Mouse (Mus musculus) intestine, postnatal 0 days (tissue): ENCODE data around the gene Idnk. TPM values are rescaled to one million over a fixed set of nuclear protein-coding genes. Genes with fewer than 3 reads are reported as not detected.
A peak's percentile ranks its signal among the peaks of the same experiment; 100 is the strongest.

Source experiments
- ATAC-seq: fragments of 200-750 bp; cut with Nextera tagmentation; 2 replicates; pipeline ENCODE4 v1.8.0; 2017; ENCODE audit warnings: mild to moderate bottlenecking, moderate TSS enrichment, moderate library complexity
- H3K27ac ChIP-seq: fragments of 300-500 bp; sonication (generic); 2 replicates; pipeline ENCODE4 v1.5.1; 2014; ENCODE audit warnings: mild to moderate bottlenecking, low read depth, low read length, moderate library complexity
- H3K27me3 ChIP-seq: fragments of 300-500 bp; sonication (generic); replicated peaks from 2 replicates; pipeline ENCODE4 v1.6.1; 2014; ENCODE audit warnings: low read length, mixed read lengths; ENCODE audit not compliant: control insufficient read depth, insufficient read depth
- H3K36me3 ChIP-seq: fragments of 300-500 bp; sonication (generic); 2 replicates; pipeline ENCODE4 v1.6.1; 2014; ENCODE audit warnings: mild to moderate bottlenecking, moderate library complexity; ENCODE audit not compliant: control insufficient read depth, insufficient read depth
- H3K4me1 ChIP-seq: fragments of 300-500 bp; sonication (generic); replicated peaks from 2 replicates; pipeline ENCODE4 v1.6.1; 2014; ENCODE audit warnings: antibody characterized with exemption, low read length, mixed read lengths; ENCODE audit not compliant: control insufficient read depth, insufficient read depth
- H3K4me2 ChIP-seq: fragments of 300-500 bp; sonication (generic); replicated peaks from 2 replicates; pipeline ENCODE4 v1.6.1; 2014; ENCODE audit warnings: low read depth, mild to moderate bottlenecking, moderate library complexity
- H3K4me3 ChIP-seq: fragments of 300-500 bp; sonication (generic); 2 replicates; pipeline ENCODE4 v1.5.1; 2014; ENCODE audit warnings: low read depth, low read length
- H3K9ac ChIP-seq: fragments of 300-500 bp; sonication (generic); 2 replicates; pipeline ENCODE4 v1.6.1; 2014; ENCODE audit warnings: mild to moderate bottlenecking, low read depth, low read length
- H3K9me3 ChIP-seq: fragments of 300-500 bp; sonication (generic); 2 replicates; pipeline ENCODE4 v1.6.1; 2016; ENCODE audit warnings: mixed run types; ENCODE audit not compliant: control insufficient read depth
- CTCF ChIP-seq: sonication (generic); IDR thresholded peaks from 2 replicates; pipeline ENCODE4 v1.5.1; 2016; ENCODE audit warnings: low read depth, mild to moderate bottlenecking, control low read depth, antibody characterized with exemption, moderate library complexity
- WGBS: fragments of 180-500 bp; shearing (Covaris S2); extraction: QIAGEN DNeasy Blood & Tissue Kit; methylation state at CpG from one replicate; pipeline ENCODE4 v1.1.7; 2014; 5-methylcytosine and 5-hydroxymethylcytosine counted together
- polyA plus RNA-seq: library from polyadenylated mRNA; unstranded; fragments of >200 nt; fragmentation: Nextera tagmentation; extraction: Ambion mirVana; gene quantifications from 2 replicates; pipeline ENCODE4 v1.2.1, GENCODE M21; 2015

Idnk gene
- polyA plus RNA-seq, 1 experiment from 2014 or later, result 79.0 TPM

DNA sequence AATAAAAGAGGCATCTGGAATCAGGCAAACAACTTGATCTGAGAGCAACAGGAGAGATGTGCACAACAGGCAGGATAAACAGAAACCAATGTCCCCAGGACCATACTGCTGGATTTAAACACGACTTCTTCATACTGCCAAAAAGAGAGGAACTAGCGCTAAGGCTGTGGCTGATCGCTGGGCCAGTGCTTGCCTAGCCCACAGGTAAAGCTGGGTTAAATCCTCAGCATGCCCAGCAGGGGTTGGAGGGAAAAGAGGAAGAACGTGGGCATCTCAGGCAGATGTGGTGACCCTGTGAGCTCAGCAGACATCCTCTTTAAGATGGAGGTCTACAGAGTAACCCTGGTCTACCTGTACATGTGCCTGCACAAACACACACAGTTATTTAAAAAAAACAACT lies 47.5 kb downstream of the Idnk start:
- no peak for TF ChIP-seq CTCF
- no peak overlapping the region for H3K4me3 ChIP-seq
- no peaks in the 10 kb centered on the region for H3K27me3 ChIP-seq
- 58% methylated on average over 4 of the region's 4 CpGs for WGBS
- no peak overlapping the region for H3K9ac ChIP-seq
- ATAC-seq, result no peak
- H3K4me2 ChIP-seq, result no peak overlapping the region
- H3K9me3 ChIP-seq, result no peaks in the 10 kb centered on the region
- no peaks in the 10 kb centered on the region for H3K4me1 ChIP-seq
- H3K36me3 ChIP-seq, result no peaks in the 10 kb centered on the region
- H3K27ac ChIP-seq, result no peak overlapping the region

DNA sequence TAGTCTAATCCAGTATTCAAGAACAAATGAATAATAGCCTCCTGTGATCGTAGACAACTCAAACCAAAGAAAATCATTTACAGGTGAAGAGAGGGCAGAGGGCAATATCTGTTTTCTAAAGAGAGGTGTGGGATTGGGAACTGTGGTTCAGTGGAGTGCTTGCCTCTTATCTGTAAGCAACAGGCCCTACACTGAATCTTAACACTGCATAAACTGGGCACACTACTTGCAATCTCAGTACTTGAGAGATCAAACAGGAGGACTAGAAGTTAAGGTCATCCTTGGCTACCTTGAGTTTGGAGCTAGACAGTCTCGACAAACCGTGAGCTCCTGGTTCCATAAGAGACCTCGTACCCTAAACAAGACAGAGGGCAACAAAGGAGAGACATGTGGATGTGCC lies 48.6 kb downstream of the Idnk start:
- no peak for ATAC-seq
- H3K27me3 ChIP-seq, result no peaks in the 10 kb centered on the region
- WGBS, result 75% methylated on average over 4 of the region's 4 CpGs
- no peak overlapping the region for H3K27ac ChIP-seq
- no peak overlapping the region for H3K4me3 ChIP-seq
- no peaks in the 10 kb centered on the region for H3K4me1 ChIP-seq
- TF ChIP-seq CTCF, result no peak
- no peak overlapping the region for H3K9ac ChIP-seq
- H3K9me3 ChIP-seq, result no peaks in the 10 kb centered on the region
- H3K4me2 ChIP-seq, result no peak overlapping the region
- no peaks in the 10 kb centered on the region for H3K36me3 ChIP-seq

DNA sequence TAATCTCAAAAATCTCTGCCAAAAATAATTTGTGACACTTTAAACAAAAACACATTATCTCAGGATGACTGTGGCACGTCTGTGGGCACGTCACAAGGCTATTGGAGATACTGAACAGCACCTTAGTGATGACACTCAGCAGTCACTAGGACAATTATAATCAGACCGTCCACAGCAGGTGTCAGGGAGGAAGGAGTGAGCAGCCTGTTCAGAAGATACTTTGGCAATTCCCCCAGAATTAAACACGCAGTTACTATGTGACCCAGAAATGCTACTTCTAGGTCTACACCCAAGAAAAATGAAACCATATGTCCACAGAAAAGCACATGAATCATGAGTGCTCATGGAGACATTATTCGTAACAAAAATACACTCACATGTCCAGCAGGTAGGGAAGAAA lies 53.0 kb downstream of the Idnk start:
- Histone ChIP-seq H3K36me3 (no peaks in the 10 kb centered on the region), H3K9me3 (no peaks in the 10 kb centered on the region), H3K4me3 (no peak overlapping the region), H3K4me1 (no peaks in the 10 kb centered on the region), H3K27me3 (no peaks in the 10 kb centered on the region), H3K9ac (no peak overlapping the region), H3K27ac (no peak overlapping the region), H3K4me2 (no peak overlapping the region)
- no peak for TF ChIP-seq CTCF
- ATAC-seq, result no peak
- WGBS, result 58% methylated on average over 5 of the region's 5 CpGs

DNA sequence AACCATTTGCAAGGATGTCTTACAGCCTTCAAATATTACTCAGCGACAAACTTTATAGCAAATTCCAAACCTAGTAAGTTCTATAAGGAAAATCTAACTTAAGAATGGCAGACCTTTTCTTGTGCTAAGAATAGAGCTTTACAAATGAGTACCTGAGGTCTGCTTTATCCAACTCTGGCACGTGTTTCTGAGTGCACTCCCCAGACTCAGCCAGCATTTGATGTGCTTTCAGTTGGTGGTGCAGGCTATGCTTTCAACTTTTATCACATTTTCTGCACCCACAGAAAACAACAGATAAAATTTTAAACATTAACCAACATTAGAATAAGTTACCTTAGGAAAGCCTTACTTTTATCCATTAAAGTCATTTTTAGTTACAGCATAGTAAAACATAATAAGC lies 55.1 kb downstream of the Idnk start:
- Histone ChIP-seq H3K4me2 (no peak overlapping the region), H3K9me3 (no peaks in the 10 kb centered on the region), H3K27me3 (no peaks in the 10 kb centered on the region), H3K9ac (no peak overlapping the region), H3K27ac (no peak overlapping the region), H3K4me3 (no peak overlapping the region), H3K36me3 (no peaks in the 10 kb centered on the region), H3K4me1 (no peaks in the 10 kb centered on the region)
- no peak for ATAC-seq
- no peak for TF ChIP-seq CTCF
- WGBS, result 55% methylated on average over 2 of the region's 2 CpGs

DNA sequence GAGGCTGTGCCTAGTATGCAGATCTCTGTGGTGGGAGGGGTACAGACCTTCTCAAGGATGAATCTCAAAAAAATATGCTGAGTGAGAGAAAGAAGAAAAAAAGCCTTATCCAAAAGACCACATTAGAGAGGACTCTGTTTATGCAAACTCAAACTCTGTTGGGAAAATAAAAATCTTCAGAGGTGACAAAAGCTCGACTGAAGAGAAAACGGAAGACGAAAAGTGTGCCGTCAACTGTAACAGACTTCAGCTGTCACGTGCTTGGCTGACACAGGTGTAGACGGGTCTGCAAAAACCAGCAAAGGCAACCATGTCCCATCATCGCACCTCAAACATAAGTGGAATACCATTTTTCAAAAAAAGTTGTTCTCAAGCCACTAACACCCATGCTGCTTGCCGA lies 56.4 kb downstream of the Idnk start:
- H3K27me3 ChIP-seq, result no peaks in the 10 kb centered on the region
- H3K4me3 ChIP-seq, result peak overlapping the region; percentile 96
- TF ChIP-seq CTCF, result no peak
- no peaks in the 10 kb centered on the region for H3K4me1 ChIP-seq
- H3K9me3 ChIP-seq, result no peaks in the 10 kb centered on the region
- ATAC-seq, result no peak
- H3K27ac ChIP-seq, result 0 out of 2 replicates have a peak overlapping the region, but pooled peaks have one; percentile 97
- H3K36me3 ChIP-seq, result no peaks in the 10 kb centered on the region
- no peak overlapping the region for H3K9ac ChIP-seq
- WGBS, result 27% methylated on average over 8 of the region's 8 CpGs
- peak overlapping the region; percentile 69 for H3K4me2 ChIP-seq

Other genes starting within 250 kb of the Idnk start
- gene Spock1, start 249.3 kb upstream of the Idnk start, polyA plus RNA-seq, result 1.0 and 1.1 TPM in 2 replicates
- gene Klhl3, start 44.1 kb upstream of the Idnk start, polyA plus RNA-seq, result 0.74 and 0.95 TPM in 2 replicates
- 27.9 and 29.5 TPM in 2 replicates for gene Hnrnpa0, start 29.1 kb upstream of the Idnk start, polyA plus RNA-seq
- 59.5 and 61.3 TPM in 2 replicates for gene Ubqln1, start 58.0 kb downstream of the Idnk start, polyA plus RNA-seq
- 14.7 and 15.5 TPM in 2 replicates for gene Gkap1, start 118.0 kb downstream of the Idnk start, polyA plus RNA-seq
- gene Kif27, start 201.5 kb downstream of the Idnk start, polyA plus RNA-seq, result 0.55 and 0.71 TPM in 2 replicates
- gene 2210016F16Rik, start 227.6 kb downstream of the Idnk start, polyA plus RNA-seq, result 83.0 and 86.1 TPM in 2 replicates
- 13.2 and 14.0 TPM in 2 replicates for gene Rmi1, start 244.6 kb downstream of the Idnk start, polyA plus RNA-seq
- gene Hnrnpk, start 245.7 kb downstream of the Idnk start, polyA plus RNA-seq, result 424 and 449 TPM in 2 replicates